Mouse (Mus musculus) heart, embryonic 12.5 days (tissue): Measurements from ENCODE around the gene Glyctk. TPM values are rescaled to one million over a fixed set of nuclear protein-coding genes. Genes with fewer than 3 reads are reported as not detected.

Experiments used
- ATAC-seq: fragments of 200-750 bp; cut with Nextera tagmentation; 2 replicates; pipeline ENCODE4 v1.8.0; 2017; ENCODE audit warnings: moderate TSS enrichment, moderate library complexity; ENCODE audit not compliant: insufficient number of reproducible peaks, low FRiP score
- H3K27ac ChIP-seq: fragments of 300-500 bp; sonication (generic); 2 replicates; pipeline ENCODE4 v1.5.1; 2016; ENCODE audit warnings: mild to moderate bottlenecking, moderate library complexity; ENCODE audit not compliant: poor library complexity, severe bottlenecking
- H3K27me3 ChIP-seq: fragments of 300-500 bp; sonication (generic); replicated peaks from 2 replicates; pipeline ENCODE4 v1.6.1; 2016; ENCODE audit warnings: mild to moderate bottlenecking, moderate library complexity
- H3K36me3 ChIP-seq: fragments of 300-500 bp; sonication (generic); 2 replicates; pipeline ENCODE4 v1.6.1; 2016; ENCODE audit warnings: mild to moderate bottlenecking, moderate library complexity
- H3K4me1 ChIP-seq: fragments of 300-500 bp; sonication (generic); replicated peaks from 2 replicates; pipeline ENCODE4 v1.6.1; 2016; ENCODE audit warnings: mild to moderate bottlenecking
- H3K4me2 ChIP-seq: fragments of 300-500 bp; sonication (generic); 2 replicates; pipeline ENCODE4 v1.6.1; 2016; ENCODE audit warnings: mild to moderate bottlenecking, moderate library complexity
- H3K4me3 ChIP-seq: fragments of 300-500 bp; sonication (generic); 2 replicates; pipeline ENCODE4 v1.5.1; 2016; ENCODE audit warnings: mild to moderate bottlenecking
- H3K9ac ChIP-seq: fragments of 300-500 bp; sonication (generic); 2 replicates; pipeline ENCODE4 v1.6.1; 2016; ENCODE audit warnings: mild to moderate bottlenecking, moderate library complexity
- H3K9me3 ChIP-seq: fragments of 300-500 bp; sonication (generic); replicated peaks from 2 replicates; pipeline ENCODE4 v1.6.1; 2016; ENCODE audit warnings: mild to moderate bottlenecking, moderate library complexity
- WGBS: fragments of 180-500 bp; shearing (Covaris S2); methylation state at CpG from one replicate; pipeline ENCODE4 v1.1.7; 2016; 5-methylcytosine and 5-hydroxymethylcytosine counted together
- polyA plus RNA-seq: library from polyadenylated mRNA; unstranded; fragments of >200 nt; fragmentation: Nextera tagmentation; extraction: Ambion mirVana; gene quantifications from 2 replicates; pipeline ENCODE4 v1.2.1, GENCODE M21; 2016

Gene Glyctk
- polyA plus RNA-seq, 1 experiment from 2014 or later = 1.1 TPM

- Histone ChIP-seq H3K4me2 (peak overlapping the region; percentile 58), H3K9me3 (no peaks in the 10 kb centered on the region), H3K27me3 (peaks cover 67% of the 10 kb centered on the region), H3K4me3 (peak overlapping the region; percentile 31), H3K36me3 (no peaks in the 10 kb centered on the region), H3K9ac (no peak overlapping the region), H3K27ac (no peak overlapping the region), H3K4me1 (peaks cover 20% of the 10 kb centered on the region)
- WGBS = 2% methylated on average over 10 of the region's 10 CpGs
- peak; percentile 19; the same call in 1 of the 2 replicates for ATAC-seq
Observed at GRCm38 (mm10) chr9:106147851-106148431, 10.0 kb downstream of the Glyctk start.

DNA sequence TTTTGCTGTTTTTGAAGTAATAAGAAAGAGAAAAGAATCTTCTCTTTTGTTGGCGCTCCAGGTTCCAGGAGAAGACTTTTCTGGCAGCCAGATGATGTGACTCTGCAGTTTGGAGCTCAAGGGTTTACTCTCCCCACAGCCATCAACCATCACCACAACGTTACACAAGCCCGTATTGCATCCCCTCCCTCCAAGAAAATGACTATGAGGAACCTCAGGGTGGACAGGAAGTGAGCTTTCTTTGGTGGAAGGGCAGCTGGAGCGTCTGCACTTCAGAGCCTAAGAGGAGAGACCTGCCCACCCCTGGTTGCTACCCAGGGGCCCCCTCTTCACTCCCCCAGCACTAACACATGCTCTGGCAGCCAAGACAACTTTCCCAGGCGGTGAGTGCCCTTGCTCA is 10.7 kb downstream of the Glyctk start:
- Histone ChIP-seq H3K9ac (no peak overlapping the region), H3K27me3 (peaks cover 65% of the 10 kb centered on the region), H3K4me2 (no peak overlapping the region), H3K36me3 (no peaks in the 10 kb centered on the region), H3K4me1 (peaks cover 20% of the 10 kb centered on the region), H3K27ac (no peak overlapping the region), H3K9me3 (no peaks in the 10 kb centered on the region), H3K4me3 (no peak overlapping the region)
- ATAC-seq = no peak
- WGBS = 21% methylated on average over 5 of the region's 5 CpGs

- Histone ChIP-seq H3K9me3 (no peaks in the 10 kb centered on the region), H3K4me2 (no peak overlapping the region), H3K36me3 (no peaks in the 10 kb centered on the region), H3K4me3 (no peak overlapping the region), H3K9ac (no peak overlapping the region), H3K27me3 (peaks cover 54% of the 10 kb centered on the region), H3K27ac (no peak overlapping the region), H3K4me1 (peaks cover 20% of the 10 kb centered on the region)
- WGBS = 75% methylated on average over 2 of the region's 2 CpGs
- ATAC-seq = no peak
Observed at GRCm38 (mm10) chr9:106145582-106145981, 12.4 kb downstream of the Glyctk start.

DNA sequence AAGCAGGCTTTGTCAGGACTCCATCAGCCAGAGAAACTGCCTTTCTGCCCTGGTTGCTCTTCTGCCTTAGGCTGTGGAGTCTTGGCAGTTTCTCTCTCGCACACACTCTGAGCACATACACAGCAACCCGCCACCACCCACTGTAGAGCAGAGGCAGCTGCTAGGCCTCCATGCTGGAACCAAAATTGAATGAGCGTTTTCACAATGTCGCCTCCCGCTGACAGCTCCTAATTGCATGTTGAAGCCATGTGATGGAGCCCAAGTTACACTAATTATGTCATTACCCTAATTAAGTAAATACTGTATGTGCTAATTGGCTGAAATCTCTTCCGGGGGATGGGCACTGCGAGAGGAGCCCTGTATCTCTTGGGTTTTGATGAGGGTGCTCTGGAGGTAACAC is 13.8 kb downstream of the Glyctk start:
- Histone ChIP-seq H3K4me3 (no peak overlapping the region), H3K4me1 (peaks cover 18% of the 10 kb centered on the region), H3K4me2 (no peak overlapping the region), H3K9me3 (no peaks in the 10 kb centered on the region), H3K9ac (no peak overlapping the region), H3K36me3 (no peaks in the 10 kb centered on the region), H3K27ac (no peak overlapping the region), H3K27me3 (peaks cover 40% of the 10 kb centered on the region)
- ATAC-seq = no peak
- WGBS = 78% methylated on average over 7 of the region's 7 CpGs

GRCm38 (mm10) chr9:106141955-106142354 is 16.0 kb downstream of the Glyctk start:
- Histone ChIP-seq H3K4me3 (no peak overlapping the region), H3K27me3 (peaks cover 18% of the 10 kb centered on the region), H3K36me3 (no peaks in the 10 kb centered on the region), H3K9me3 (no peaks in the 10 kb centered on the region), H3K4me1 (no peaks in the 10 kb centered on the region), H3K9ac (no peak overlapping the region), H3K4me2 (no peak overlapping the region), H3K27ac (no peak overlapping the region)
- no peak for ATAC-seq
- 80% methylated on average over 12 of the region's 12 CpGs for WGBS

- Histone ChIP-seq H3K27ac (no peak overlapping the region), H3K4me3 (no peak overlapping the region), H3K36me3 (no peaks in the 10 kb centered on the region), H3K9me3 (no peaks in the 10 kb centered on the region), H3K27me3 (0 out of 2 replicates have a peak, but pooled peaks cover 6% of the 10 kb centered on the region), H3K4me2 (no peak overlapping the region), H3K4me1 (no peaks in the 10 kb centered on the region), H3K9ac (no peak overlapping the region)
- 69% methylated on average over 10 of the region's 10 CpGs for WGBS
- no peak for ATAC-seq
Observed at GRCm38 (mm10) chr9:106139763-106140162, 18.2 kb downstream of the Glyctk start.

GRCm38 (mm10) chr9:106137671-106138216 is 20.2 kb downstream of the Glyctk start:
- Histone ChIP-seq H3K9me3 (no peaks in the 10 kb centered on the region), H3K27ac (no peak overlapping the region), H3K36me3 (no peaks in the 10 kb centered on the region), H3K4me2 (no peak overlapping the region), H3K9ac (no peak overlapping the region), H3K27me3 (0 out of 2 replicates have a peak, but pooled peaks cover 6% of the 10 kb centered on the region), H3K4me3 (no peak overlapping the region), H3K4me1 (no peaks in the 10 kb centered on the region)
- WGBS = 68% methylated on average over 10 of the region's 10 CpGs
- no peak for ATAC-seq

DNA sequence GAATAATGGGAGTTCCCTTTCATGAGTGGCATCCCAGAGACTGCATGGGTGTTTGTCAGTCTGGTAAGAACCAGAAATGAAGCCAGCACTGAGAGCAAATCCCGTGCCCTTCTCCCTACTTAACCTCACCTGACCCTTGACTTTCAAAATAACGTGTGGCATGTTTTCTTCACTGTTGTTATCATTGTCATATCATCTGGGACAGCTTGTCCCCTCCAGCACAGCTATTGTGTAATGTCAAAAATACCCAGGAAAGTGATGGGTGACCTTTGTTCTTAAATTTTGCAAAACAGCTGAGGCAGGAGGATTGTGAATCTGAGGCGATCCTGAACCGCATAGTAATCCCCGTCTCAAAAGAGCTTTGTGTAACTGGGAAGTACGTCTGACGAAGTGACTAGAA is 27.7 kb downstream of the Glyctk start:
- Histone ChIP-seq H3K4me3 (no peak overlapping the region), H3K9me3 (no peaks in the 10 kb centered on the region), H3K27me3 (no peaks in the 10 kb centered on the region), H3K9ac (no peak overlapping the region), H3K36me3 (no peaks in the 10 kb centered on the region), H3K27ac (no peak overlapping the region), H3K4me1 (no peaks in the 10 kb centered on the region), H3K4me2 (no peak overlapping the region)
- ATAC-seq = no peak
- WGBS = 70% methylated on average over 7 of the region's 7 CpGs

GRCm38 (mm10) chr9:106129072-106129471 is 28.9 kb downstream of the Glyctk start:
- no peaks in the 10 kb centered on the region for H3K4me1 ChIP-seq
- no peaks in the 10 kb centered on the region for H3K9me3 ChIP-seq
- no peak overlapping the region for H3K4me2 ChIP-seq
- H3K27ac ChIP-seq = no peak overlapping the region
- no peaks in the 10 kb centered on the region for H3K27me3 ChIP-seq
- 71% methylated on average over 2 of the region's 2 CpGs for WGBS
- H3K9ac ChIP-seq = no peak overlapping the region
- no peak overlapping the region for H3K4me3 ChIP-seq
- no peaks in the 10 kb centered on the region for H3K36me3 ChIP-seq
- ATAC-seq = no peak

DNA sequence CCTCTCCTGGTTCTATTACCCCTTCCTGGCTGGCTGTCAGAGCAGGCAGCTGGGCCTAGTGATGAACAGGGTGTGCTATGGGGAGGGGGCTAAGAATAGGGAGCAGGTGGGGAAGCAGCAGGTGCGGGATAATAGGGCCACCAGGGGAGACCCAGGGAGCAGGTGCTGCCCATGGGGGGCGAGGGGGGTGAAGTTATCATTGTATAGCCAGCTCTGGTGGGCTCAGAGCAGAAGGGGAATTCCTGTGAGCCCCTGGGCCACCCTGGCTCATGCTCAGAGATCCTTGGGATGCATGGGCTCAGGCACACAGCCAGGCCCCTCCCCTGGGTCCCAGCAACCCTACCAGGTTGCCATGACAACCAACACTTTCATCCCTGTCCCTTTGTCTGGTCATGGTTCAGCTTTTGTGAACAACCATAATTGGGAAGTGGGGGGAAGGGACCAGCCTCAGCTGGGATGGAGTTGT is 31.1 kb downstream of the Glyctk start:
- H3K27ac ChIP-seq = no peak overlapping the region
- no peaks in the 10 kb centered on the region for H3K27me3 ChIP-seq
- 59% methylated on average over 2 of the region's 2 CpGs for WGBS
- H3K4me2 ChIP-seq = no peak overlapping the region
- no peaks in the 10 kb centered on the region for H3K36me3 ChIP-seq
- H3K9me3 ChIP-seq = no peaks in the 10 kb centered on the region
- no peak for ATAC-seq
- H3K4me3 ChIP-seq = no peak overlapping the region
- no peaks in the 10 kb centered on the region for H3K4me1 ChIP-seq
- H3K9ac ChIP-seq = no peak overlapping the region

DNA sequence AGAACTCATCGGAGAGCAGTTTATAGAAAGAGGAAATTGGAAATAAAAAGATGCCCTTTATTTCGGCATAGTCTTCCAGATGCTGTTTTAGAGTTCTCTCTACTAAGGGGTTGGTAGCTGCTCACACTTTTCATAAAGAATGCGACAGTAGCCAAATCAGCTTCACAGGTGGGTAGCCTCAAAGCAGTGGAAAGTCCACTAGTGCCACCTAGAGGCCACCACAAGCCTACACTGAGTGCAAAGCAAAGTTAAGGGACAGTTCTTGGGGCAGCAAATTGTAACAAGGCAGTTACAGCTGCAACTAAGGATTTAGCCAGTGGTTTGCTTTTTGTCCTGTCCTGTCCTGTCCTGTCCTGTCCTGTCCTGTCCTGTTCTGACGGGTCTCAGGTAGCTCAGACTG is 34.3 kb downstream of the Glyctk start:
- ATAC-seq = no peak
- Histone ChIP-seq H3K4me1 (no peaks in the 10 kb centered on the region), H3K9me3 (no peaks in the 10 kb centered on the region), H3K9ac (no peak overlapping the region), H3K27me3 (no peaks in the 10 kb centered on the region), H3K27ac (no peak overlapping the region), H3K4me3 (no peak overlapping the region), H3K4me2 (no peak overlapping the region), H3K36me3 (no peaks in the 10 kb centered on the region)
- WGBS = 42% methylated on average over 4 of the region's 4 CpGs

GRCm38 (mm10) chr9:106119075-106119474 is 38.9 kb downstream of the Glyctk start:
- no peaks in the 10 kb centered on the region for H3K4me1 ChIP-seq
- no peak overlapping the region for H3K9ac ChIP-seq
- no peaks in the 10 kb centered on the region for H3K9me3 ChIP-seq
- ATAC-seq = no peak
- no peak overlapping the region for H3K4me3 ChIP-seq
- no peak overlapping the region for H3K4me2 ChIP-seq
- H3K27ac ChIP-seq = no peak overlapping the region
- H3K36me3 ChIP-seq = no peaks in the 10 kb centered on the region
- H3K27me3 ChIP-seq = peaks cover 5% of the 10 kb centered on the region
- WGBS = 66% methylated on average over 9 of the region's 9 CpGs
